Mouse (Mus musculus): ENCODE measurements around the gene Lsmem1. TPM values are rescaled to one million over a fixed set of nuclear protein-coding genes. Genes with fewer than 3 reads are reported as not detected.
"Not testable (repeated sequence)": the region's sequence is repeated elsewhere in the genome, so short reads cannot be mapped to it uniquely, and the experiment has no call there.

The Lsmem1 gene
- total RNA-seq, 2 experiments from 2014 or later, result 49.2 to 57.7 TPM

DNA sequence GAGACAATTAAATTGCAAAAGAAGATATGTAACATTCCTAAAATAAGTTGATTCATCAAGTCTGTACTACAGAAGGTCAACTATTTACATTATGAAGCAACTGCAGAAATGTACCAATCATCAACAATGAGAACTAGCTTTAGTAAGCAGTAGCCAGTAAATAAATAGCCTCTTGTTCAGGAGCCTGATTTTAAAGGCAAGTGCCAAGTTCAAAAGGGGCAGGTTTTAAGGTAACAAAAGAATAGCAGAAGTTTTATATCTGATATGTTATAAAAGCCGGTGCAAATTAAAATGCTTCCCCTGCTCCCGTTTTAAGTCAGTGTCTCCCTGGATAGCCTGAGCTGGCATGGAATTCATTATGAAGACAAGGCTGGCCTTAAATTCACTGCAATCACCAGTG lies 18.5 kb upstream of the Lsmem1 start:
- no peak for DNase-seq
- intact Hi-C loops (cut with DNase I), result no loop called here

DNA sequence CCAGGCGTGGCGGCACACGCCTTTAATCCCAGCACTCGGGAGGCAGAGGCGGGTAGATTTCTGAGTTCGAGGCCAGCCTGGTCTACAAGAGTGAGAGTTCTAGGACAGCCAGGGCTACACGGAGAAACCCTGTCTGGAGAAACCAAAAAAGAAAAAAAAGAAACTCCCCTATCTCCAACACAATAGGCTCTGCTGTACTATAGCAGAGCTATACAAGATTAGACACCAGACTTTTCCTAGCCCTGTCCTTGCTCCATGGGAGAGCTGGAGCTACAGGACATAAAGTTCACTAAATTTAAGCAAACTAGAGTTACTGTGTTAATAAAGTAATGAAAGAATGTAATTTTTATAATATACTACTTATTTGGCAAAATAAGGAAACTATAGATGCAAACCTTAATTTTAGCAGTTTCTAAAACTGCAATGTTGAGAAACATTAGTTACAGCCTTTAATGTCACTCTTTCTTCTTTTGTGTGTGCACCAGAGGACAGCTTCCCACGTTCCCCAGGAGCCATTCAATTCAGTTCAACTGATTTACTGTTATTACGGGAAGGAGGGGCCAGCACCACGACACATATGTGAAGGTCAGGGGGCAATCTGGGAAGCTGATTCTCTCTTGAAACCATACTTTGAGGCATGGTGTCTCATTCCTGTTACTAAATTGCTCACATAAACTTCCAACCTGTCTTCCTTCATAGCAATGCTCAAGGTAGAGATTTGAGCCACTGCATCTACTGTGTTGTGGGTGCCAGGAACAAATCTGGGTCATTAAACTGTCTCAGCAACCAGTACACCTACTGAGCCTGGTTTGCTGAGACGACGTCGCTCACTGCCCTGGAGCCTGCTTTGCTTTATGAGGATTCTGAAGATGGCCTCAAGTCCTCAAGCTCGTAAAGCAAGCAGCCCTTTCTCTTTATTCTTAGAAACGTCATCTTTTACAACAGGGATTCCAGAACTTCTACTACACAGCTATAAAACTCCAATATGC lies 15.9 kb upstream of the Lsmem1 start:
- no peak for DNase-seq
- intact Hi-C loops (cut with DNase I), result no loop called here

DNA sequence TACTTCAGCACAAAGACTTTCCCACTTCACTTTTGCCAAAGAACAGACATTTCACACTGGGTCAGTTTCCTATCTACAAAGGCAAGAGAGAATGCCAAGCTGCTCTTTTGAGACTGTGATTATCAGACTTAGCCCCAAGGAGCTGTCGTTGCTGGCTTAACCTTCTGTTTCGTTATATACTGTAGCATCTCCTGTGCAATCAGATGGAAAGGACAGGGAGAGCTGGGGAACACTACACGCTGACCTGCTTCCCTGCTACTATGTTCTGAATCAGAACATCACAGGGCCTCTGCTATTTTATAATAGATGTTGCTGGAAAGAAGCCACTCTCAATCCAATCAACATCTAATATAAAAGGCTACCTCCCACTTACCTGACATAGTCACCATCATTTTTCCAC lies 9.8 kb upstream of the Lsmem1 start:
- intact Hi-C loops (cut with DNase I), result no loop called here
- DNase-seq, result no peak

DNA sequence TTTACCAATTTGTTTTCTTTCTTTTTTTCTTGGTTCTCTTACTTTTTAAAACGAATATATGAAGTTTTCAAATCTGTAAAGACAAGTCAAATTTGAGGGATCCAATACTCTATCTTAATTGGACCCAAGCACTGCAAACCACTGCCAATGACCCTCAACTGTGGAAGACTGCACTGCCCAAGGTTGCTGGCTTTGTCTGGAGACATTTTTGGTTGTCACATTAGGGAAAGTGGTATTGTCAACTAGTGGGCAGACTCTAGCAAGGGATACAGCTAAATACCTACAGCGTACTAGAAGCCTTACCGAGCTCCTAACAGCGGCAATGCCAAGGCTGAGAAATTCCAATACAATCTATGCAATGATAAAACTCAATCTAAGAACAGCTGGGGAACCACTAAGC lies 8.6 kb upstream of the Lsmem1 start:
- intact Hi-C loops (cut with DNase I), result no loop called here
- no peak for DNase-seq

DNA sequence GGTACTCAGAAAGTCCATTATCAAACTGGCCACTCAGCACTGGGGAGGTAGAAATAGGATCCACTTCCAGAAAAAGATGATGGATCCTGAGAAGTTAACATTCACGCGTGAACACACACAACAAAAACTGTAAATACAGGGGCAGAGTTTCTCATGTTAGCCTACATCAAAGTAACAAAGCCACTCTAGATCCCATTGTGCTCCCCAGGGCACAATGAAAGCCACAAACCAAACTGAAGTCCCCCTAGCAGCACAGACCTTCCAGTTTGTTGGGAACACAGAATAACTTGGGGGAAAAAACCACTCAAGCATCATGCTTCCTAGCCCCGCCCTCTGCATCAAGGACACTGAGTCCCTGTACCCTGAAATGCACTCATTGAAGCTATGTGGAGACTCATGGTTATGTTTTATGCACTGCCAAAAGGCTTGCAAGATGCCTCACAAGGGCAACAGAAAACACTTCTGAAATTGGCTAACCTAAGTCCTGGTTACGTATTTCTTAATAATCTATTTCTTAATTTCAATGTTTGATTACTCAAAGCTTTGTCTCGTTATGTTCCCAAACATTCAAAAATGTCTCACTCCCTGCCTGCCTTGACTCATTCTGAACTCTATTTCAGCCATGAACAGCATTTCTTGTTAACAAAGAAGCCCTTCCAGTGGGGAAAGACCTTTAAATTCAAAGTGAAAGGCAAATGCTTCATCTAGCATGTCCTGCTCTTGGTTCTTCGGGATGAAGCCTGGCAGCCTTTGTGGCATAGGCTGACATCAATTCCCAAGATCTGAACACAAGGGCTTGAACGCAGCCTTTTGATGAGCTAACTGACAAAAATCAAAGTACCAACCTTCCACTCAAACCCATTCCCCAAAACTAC lies 3.1 kb upstream of the Lsmem1 start:
- intact Hi-C loops (cut with DNase I), result no loop called here
- no peak for DNase-seq

DNA sequence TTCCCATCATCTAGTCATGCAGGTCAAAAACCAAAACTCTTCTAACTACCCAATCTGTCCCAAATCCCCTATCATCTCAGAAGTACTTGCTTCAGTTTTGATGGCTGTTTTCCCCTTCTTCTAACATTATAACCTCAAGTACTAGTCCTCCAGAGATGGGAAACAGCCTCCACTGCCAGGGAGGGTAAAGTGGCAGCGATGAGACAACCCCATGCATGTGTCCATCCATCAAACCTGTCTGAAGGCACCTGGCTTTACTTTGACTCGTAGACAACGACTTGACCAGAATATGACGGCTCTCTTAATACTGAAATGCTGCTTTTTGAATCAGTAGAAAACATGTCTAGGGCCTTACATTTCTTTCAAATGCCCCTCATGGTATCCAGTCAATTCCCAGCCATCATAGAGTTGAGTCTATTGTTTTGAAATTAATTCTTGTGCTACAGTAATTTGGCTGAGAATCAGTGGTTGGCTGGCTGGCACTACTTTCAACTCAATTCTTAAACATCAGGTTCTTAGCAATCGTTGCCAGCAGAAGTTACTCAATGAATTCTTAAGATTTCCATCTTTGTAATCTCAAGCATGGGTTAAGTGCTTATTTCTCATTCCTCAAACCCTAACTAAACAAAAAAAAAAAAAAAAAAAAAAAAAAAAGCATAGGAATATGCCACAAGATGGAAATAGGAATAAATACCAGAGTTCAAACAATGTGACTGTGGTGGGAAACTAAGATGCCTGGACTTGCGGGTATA lies 1.4 kb upstream of the Lsmem1 start:
- DNase-seq, result no peak
- intact Hi-C loops (cut with DNase I), result no loop called here

DNA sequence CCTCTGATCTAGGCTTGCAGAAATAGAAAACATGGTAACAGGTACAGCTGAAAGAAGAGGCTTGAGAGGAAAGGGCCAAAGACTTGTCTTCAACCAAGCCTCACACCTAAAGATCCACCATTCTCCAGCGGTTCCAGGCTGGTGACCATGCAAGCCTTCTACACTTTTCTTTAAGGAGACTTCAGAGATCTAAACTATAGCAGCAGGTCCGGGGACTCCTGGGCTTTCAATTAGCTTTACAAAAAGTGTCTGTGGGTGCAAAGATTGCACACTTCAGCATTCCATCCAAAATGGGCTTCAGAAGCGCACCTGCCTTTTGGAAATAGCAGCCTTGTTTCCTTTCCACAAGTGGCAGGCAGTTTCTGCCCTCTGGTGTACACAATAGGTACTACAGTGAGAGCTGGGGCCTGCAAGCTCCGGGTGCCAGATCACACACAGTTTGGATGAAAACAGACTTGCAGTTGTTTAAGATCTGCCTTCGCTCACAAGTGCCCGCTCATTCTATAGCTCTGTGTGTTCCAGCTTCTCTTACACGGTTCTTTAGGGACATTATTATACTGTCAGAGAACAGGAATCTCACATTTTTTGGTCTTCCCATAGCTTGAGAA lies 609 bp upstream of the Lsmem1 start:
- intact Hi-C loops (cut with DNase I), result no loop called here
- peak; percentile 39 to 48 for DNase-seq

DNA sequence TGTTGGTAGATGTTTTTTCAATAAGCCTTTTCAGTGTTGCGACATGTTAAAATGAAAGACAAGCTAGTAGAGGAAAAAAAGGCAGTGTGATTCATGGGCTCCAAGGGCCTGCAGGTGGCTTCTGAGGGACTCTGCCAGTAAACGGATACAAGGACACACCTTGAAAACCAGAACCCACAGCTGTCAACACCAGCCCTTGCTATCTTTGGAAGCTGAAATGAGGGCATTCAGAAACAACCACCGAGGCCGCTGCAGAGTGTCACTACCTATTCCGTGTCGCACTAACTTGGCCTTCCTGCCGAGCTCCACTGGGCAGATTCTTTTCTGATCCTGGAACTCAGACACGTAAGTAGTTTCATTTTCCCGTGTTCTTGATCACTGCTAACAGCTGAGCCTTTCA lies 863 bp downstream of the Lsmem1 start:
- DNase-seq, result peak in 1 of 2 experiments; percentile 20
- intact Hi-C loops (cut with DNase I), result no loop called here

DNA sequence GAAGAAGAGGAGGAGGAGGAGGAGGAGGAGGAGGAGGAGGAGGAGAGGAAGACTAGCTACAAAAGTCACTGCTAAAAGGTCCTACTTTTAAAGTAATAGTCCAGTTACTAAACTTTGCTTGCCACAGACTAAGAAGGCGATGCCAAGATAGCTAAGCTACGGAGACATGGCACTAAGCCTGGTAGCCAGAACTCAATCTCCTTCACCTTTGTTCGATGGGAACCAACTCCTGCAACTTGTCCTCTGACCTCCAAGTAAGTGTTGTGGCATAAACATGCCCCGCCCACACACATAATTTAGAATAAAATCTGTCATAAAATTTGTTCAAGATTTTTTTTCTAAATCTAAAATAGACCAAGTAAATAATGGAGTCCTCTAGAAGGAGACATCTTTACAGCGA lies 1.3 kb downstream of the Lsmem1 start:
- no peak for DNase-seq
- intact Hi-C loops (cut with DNase I), result no loop called here

DNA sequence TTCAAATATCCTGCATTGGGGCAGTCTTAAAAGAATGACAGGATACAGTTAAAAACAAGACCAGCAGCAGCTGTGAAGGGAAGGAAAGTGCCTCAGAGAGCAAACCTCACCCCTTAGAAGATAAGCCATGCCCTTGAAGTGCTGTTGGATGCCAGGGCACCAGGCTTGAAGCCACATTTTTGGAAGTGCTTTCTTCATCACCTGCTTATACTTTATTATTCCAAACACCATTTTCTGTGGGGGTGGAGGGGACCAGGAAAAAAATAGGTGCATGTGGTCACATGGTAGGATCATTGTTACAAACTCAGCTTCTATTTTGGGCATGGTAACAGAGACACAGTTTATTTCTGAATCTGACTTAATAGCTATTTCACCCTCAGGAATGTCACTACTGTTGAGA lies 1.8 kb downstream of the Lsmem1 start:
- no peak for DNase-seq

DNA sequence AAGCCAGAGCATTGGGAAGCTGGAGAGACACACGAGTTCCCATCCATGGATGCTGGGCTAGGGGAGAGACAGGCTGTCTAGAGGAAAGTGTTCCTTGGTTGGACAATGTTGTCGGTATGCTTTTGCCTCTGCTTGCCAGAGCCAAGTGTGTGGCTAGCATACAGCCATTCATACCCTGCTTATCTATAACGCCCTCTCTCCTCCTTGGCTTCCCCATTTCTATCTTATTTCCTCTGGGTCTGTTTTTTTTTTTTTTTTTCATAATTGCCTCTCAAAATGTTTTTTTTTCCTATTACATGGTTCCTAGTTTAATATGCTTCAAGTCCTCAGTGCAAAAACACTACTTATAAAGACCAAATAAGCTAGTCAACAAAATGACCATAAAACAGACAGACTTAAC lies 13.8 kb downstream of the Lsmem1 start:
- DNase-seq, result no peak
- intact Hi-C loops (cut with DNase I), result no loop called here

More for the DNA sequence above, 1.8 kb downstream of the Lsmem1 start:
- intact Hi-C loops (cut with DNase I), result no loop called here

DNA sequence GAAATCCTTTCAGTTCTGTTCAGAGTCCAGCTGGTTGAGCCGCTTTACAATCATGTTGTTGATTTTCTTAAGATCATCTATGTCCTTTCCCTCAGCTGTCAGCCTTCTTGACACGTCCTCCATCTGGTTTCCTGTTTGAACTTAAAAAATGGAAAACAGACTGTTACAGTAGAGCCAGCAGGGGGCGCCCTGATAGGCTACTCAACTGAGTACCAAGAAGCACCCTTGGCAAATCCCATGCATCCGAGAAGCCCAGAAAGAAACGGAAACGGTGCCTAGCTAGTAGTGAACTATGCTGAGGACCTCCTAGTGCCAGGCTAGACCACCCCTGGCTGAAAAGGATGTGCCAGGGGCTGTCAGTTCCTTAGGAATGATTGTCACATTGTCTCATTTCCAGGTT lies 22.2 kb downstream of the Lsmem1 start:
- DNase-seq, result peak; percentile 4 to 16
- intact Hi-C loops (cut with DNase I), result loop anchor here (10.0 kb wide), 1 partner anchor 648 kb away; no protein-coding TSS in a partner anchor

DNA sequence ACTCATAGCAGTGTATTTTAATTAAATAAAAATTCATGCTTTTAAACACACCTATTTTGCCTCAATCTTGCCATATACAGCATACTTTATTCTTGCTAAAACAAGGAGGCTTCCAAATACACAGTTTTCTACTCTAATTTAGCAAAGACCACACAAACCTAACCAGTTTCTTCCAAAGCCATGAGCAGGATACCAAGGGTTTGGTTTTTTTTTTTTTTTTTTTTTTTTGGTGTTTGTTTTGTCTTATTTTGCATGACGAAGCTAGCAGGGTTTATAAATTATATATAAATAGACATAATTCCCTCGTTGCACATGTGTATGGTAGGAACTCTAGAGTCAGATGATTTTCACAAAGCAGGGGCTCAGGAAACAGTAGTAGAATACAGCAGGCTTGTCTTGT lies 23.1 kb downstream of the Lsmem1 start:
- DNase-seq, result no peak
- intact Hi-C loops (cut with DNase I), result loop anchor here (10.0 kb wide), 1 partner anchor 649 kb away; no protein-coding TSS in a partner anchor

DNA sequence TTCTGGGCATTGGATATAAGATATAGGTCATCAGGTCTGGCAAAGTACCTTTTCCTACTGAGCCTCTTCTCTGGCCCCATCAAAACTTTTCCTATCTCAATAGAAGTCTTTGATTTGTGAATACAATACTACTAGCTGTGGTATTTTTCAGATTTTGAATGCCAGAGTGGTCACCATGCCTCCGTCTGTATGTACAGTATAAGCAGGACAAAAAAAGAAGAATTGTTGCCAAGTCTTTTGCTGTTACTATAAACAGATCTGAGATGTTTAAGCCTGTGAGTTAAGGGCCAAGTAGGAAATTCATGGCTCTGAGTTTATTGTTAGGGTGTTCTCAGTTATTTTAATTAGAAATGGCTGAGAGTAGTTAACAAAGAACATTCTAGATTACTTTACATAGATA lies 24.1 kb downstream of the Lsmem1 start:
- intact Hi-C loops (cut with DNase I), result loop anchor here (10.0 kb wide), 1 partner anchor 650 kb away; no protein-coding TSS in a partner anchor
- not testable (repeated sequence) for DNase-seq

DNA sequence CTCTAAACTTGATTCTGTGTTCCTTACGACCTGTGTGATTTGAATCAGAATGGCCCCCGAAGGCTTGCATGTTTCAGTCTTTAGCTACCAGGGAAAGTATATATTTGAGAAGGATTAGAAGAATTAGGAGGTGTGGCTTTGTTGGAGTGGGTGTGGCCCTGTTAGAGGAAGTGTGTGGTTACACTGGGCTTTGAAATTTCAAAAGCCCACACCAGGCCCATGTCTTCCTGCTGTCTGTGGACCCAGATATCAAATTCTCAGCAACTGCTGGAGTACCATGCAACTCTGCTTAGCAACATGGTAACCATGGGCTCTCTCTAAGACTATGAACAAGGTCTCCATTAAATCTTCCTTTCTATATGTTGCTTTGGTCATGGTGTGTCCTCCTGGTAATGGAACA lies 27.7 kb downstream of the Lsmem1 start:
- no peak for DNase-seq
- intact Hi-C loops (cut with DNase I), result loop anchor here (10.0 kb wide), 1 partner anchor 653 kb away; no protein-coding TSS in a partner anchor

DNA sequence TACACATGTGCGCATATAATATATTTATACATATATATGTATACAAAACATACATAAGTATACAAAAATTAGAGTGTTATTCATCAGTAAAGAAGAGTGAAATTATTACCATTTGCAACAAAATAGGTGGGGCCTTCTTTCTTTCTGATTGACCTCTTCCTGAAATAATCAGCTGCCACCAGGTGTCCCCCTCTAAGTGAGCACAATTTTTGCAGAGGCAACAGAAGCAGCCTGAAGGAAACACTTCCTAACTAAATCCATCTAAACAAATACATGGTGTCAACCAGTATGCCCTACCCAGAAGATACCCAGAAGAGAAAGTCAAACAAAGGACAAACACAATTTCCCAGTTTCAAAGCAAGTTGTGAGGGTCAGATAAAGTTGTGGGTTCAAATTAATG lies 29.6 kb downstream of the Lsmem1 start:
- intact Hi-C loops (cut with DNase I), result loop anchor here (5.0 to 10.0 kb wide), 2 partner anchors 655 to 657 kb away; no protein-coding TSS in a partner anchor
- DNase-seq, result no peak

DNA sequence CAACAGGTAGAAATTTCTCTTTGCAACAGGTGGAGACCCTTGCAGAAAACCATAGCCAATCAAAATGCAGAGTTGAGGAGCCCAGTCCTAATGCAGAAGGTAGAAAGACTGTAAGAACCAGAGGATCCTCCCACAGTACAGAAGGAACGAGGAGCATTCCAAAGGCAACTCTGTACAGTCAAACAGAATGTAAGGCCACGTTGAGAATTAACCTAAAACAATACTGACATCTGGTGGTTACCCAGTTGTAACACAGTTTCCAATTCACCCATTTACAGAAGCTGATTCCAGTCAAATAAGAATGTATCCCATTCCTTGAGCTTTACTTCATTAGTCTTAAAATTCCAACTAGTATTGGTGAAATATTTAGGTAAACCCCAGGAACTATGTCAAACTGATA lies 34.7 kb downstream of the Lsmem1 start:
- intact Hi-C loops (cut with DNase I), result loop anchor here (2.0 to 5.0 kb wide), 2 partner anchors 82 to 652 kb away; no protein-coding TSS in a partner anchor
- no peak for DNase-seq

DNA sequence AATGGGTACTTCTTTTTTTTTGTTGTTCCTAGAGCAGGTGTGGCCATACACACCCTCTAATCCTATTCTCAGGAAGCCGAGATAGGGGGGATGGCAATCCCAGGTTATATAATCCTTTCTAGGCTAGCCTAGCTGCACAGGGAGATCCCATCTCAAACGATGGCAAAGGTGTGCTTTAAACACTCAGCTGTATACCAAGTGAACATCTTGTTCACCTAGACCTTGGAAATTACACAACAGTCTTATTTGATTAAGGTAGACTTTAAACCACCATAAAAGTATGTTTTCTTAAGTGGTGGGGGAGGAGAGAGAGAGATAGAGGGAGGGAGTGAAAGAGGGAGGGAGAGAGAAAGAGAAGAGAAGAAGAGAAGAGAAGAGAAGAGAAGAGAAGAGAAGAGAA lies 38.5 kb downstream of the Lsmem1 start:
- no peak for DNase-seq
- intact Hi-C loops (cut with DNase I), result no loop called here

DNA sequence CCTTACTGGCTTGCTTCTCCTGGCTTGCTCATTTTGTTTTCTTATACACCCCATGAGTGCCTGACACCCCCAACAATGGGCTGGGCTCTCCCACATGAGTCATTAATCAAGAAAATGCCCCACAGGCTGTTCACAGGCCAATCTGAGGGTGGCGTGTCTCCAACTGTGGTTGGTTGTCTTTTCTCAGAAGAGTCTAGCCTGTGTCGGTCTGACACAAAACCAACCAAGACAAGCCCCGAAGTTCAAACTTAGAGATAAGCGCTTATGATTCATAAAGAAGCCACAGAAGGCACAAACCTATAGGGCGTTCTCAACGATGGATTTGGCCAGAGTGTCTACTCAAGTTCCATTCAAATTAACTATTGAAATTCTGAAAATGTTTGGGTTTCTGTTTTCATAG lies 45.1 kb downstream of the Lsmem1 start:
- DNase-seq, result no peak
- intact Hi-C loops (cut with DNase I), result no loop called here
